Mouse (Mus musculus): ENCODE results near the gene Dio1. TPM values are rescaled to one million over a fixed set of nuclear protein-coding genes. Genes with fewer than 3 reads are reported as not detected.

The Dio1 gene
- total RNA-seq, 4 experiments from 2014 or later: not detected

GRCm38 (mm10) chr4:107300902-107301555, 5.9 kb downstream of the Dio1 start:
- DNase-seq (ENCODE audit: low spot score): no peak

- DNase-seq (ENCODE audit: low spot score): no peak
These were observed 6.6 kb downstream of the Dio1 start for GRCm38 (mm10) chr4:107300371-107300770.

GRCm38 (mm10) chr4:107299779-107300340, 7.1 kb downstream of the Dio1 start:
- no peak for DNase-seq (ENCODE audit: low spot score)

- DNase-seq (ENCODE audit: low spot score): no peak
These were observed 8.8 kb downstream of the Dio1 start for GRCm38 (mm10) chr4:107298071-107298606.

- no peak for DNase-seq (ENCODE audit: low spot score)
These were observed 14.7 kb downstream of the Dio1 start for GRCm38 (mm10) chr4:107292273-107292662.

- DNase-seq (ENCODE audit: low spot score): no peak
These were observed 15.2 kb downstream of the Dio1 start for GRCm38 (mm10) chr4:107291611-107292272.

- DNase-seq (ENCODE audit: low spot score): no peak
These were observed 19.5 kb downstream of the Dio1 start for GRCm38 (mm10) chr4:107287517-107287916.

GRCm38 (mm10) chr4:107286386-107286785, 20.6 kb downstream of the Dio1 start:
- no peak for DNase-seq (ENCODE audit: low spot score)

- peak; percentile 22 for DNase-seq (ENCODE audit: low spot score)
These were observed 21.3 kb downstream of the Dio1 start for GRCm38 (mm10) chr4:107285446-107286200.

- DNase-seq (ENCODE audit: low spot score): no peak
These were observed 26.0 kb downstream of the Dio1 start for GRCm38 (mm10) chr4:107280843-107281475.

- no peak for DNase-seq (ENCODE audit: low spot score)
These were observed 28.7 kb downstream of the Dio1 start for GRCm38 (mm10) chr4:107278188-107278707.

GRCm38 (mm10) chr4:107274511-107274910, 32.5 kb downstream of the Dio1 start:
- no peak for DNase-seq (ENCODE audit: low spot score)

GRCm38 (mm10) chr4:107273683-107274082, 33.3 kb downstream of the Dio1 start:
- DNase-seq (ENCODE audit: low spot score): no peak

GRCm38 (mm10) chr4:107260001-107260400, 47.0 kb downstream of the Dio1 start:
- DNase-seq (ENCODE audit: low spot score): no peak

- no peak for DNase-seq (ENCODE audit: low spot score)
These were observed 52.6 kb downstream of the Dio1 start for GRCm38 (mm10) chr4:107254414-107254813.

- DNase-seq (ENCODE audit: low spot score): peak; percentile 83
These were observed 53.6 kb downstream of the Dio1 start, which contains the start of the genes Lrrc42 and Hspb11 for GRCm38 (mm10) chr4:107253125-107254091. Gene Lrrc42 (minus strand): TSS chr4:107253532. Gene Hspb11 (plus strand): TSS chr4:107253593.

- DNase-seq (ENCODE audit: low spot score): no peak
These were observed 54.4 kb downstream of the Dio1 start for GRCm38 (mm10) chr4:107252522-107252921.

GRCm38 (mm10) chr4:107250494-107250893, 56.5 kb downstream of the Dio1 start:
- peak; percentile 38 for DNase-seq (ENCODE audit: low spot score)

- DNase-seq (ENCODE audit: low spot score): no peak
These were observed 57.5 kb downstream of the Dio1 start for GRCm38 (mm10) chr4:107249471-107249870.

- DNase-seq (ENCODE audit: low spot score): no peak
These were observed 58.9 kb downstream of the Dio1 start for GRCm38 (mm10) chr4:107248061-107248460.
